Mouse (Mus musculus): ENCODE measurements around the gene 1700086D15Rik. TPM values are rescaled to one million over a fixed set of nuclear protein-coding genes. Genes with fewer than 3 reads are reported as not detected.

Gene 1700086D15Rik
- total RNA-seq, 2 experiments from 2014 or later, result 0.31 to 0.47 TPM

DNA sequence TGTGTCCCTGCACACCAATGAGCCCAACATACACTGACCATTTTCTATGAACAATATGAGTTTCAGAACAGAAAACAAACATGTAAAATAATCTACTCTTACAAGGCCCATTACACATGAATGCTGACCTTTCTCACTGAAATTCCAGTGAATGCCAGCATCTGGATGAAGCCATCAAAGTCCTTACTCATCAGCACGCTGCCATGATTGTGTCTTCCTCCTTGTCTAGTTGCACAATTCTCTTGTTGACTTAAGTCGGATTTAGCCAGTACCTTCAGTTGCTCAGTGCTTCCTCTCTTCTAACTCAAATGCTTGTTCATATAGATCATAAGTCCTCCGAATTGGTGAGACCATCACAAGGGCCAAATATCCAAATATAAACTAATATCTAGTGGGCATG is 20.7 kb downstream of the 1700086D15Rik start:
- DNase-seq (ENCODE audit: low spot score), result no peak
- intact Hi-C loops (cut with DNase I), result no loop called here

GRCm38 (mm10) chr11:65137145-65137652 is 22.5 kb downstream of the 1700086D15Rik start:
- no peak for DNase-seq (ENCODE audit: low spot score)
- intact Hi-C loops (cut with DNase I), result no loop called here

GRCm38 (mm10) chr11:65135251-65135739 is 24.4 kb downstream of the 1700086D15Rik start:
- intact Hi-C loops (cut with DNase I), result no loop called here
- no peak for DNase-seq (ENCODE audit: low spot score)

DNA sequence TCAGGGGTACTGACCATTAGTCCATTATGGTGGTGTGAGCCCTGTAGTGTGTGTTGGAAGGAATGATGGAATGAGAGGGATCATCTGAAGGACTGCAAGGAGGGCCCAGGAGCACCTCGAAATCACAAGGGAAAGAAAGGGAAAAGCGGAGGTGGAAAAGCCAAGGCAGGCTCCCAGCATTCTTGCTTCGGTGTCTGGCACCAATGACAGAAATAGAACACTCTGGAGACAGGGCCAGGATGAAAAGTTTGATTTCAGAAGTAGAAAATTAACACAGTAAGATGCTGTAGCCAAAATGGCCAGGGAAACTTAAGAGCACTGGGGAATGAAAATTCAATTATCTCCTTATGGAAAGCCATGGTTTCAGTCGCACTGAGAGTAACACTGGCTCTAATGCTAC is 26.0 kb downstream of the 1700086D15Rik start:
- intact Hi-C loops (cut with DNase I), result no loop called here
- no peak for DNase-seq (ENCODE audit: low spot score)

- intact Hi-C loops (cut with DNase I), result no loop called here
- no peak for DNase-seq (ENCODE audit: low spot score)
Measured at GRCm38 (mm10) chr11:65129110-65129509, 30.6 kb downstream of the 1700086D15Rik start.

- intact Hi-C loops (cut with DNase I), result no loop called here
- DNase-seq (ENCODE audit: low spot score), result no peak
Measured at GRCm38 (mm10) chr11:65128666-65129065, 31.0 kb downstream of the 1700086D15Rik start.

DNA sequence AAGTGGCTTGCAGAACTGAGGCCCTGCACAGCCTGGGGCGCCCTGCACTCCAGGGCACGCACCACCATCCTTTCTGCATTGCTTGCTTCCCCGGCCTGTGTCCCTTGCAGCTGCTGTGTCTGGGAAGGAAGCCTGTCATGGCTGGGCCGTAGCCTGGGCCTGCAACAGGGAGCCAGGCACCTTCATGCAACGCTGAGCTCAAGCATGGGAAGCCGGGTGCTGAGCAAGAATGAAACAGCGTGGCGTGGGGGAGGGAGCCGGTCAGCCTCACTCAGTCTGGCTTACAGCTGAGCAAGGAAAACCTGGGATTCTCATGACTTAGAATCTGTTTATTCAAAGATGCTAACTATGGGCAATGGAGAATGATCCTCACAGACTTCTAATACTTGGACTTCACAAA is 33.1 kb downstream of the 1700086D15Rik start:
- DNase-seq (ENCODE audit: low spot score), result no peak
- intact Hi-C loops (cut with DNase I), result no loop called here

- DNase-seq (ENCODE audit: low spot score), result peak; percentile 16
- intact Hi-C loops (cut with DNase I), result no loop called here
Measured at GRCm38 (mm10) chr11:65124913-65125418, 34.7 kb downstream of the 1700086D15Rik start.

DNA sequence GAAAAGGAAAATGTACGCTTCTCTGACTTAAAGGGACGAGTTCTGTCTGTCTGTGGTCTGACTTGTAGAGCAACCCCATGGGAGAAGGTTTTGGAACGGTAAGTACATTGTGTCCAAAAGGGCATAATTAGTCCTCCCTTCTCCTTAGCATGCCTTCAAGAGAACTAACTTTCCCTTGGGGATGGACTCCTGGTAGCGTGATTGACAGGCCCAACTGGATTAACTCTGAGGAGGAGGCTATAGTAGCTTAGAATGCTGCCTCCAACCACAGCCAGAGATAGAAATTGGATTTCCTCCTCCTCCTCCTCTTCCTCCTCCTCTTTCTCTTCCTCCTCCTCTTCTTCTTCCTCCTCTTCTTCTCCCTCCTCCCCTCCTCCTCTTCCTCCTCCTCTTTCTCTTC is 39.4 kb downstream of the 1700086D15Rik start:
- intact Hi-C loops (cut with DNase I), result no loop called here
- DNase-seq (ENCODE audit: low spot score), result no peak

DNA sequence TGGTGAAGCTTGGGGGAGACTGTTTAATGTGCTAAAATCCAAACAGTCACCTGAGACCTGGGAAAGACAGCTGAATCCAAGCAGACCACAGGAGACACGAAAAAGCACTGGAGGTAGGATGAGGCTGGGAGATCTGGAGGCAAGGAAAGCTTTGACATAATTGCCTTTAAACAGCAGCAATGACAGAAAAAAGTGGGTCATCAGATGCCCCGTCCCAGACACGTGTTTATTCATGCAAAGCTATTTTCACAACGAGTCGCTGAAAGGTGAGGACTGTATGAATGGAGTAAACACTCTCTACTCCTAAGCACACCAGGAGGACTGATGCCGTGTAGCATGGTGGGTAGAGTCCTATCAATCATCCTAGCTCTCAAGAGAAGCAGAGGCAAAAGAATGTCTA is 43.9 kb downstream of the 1700086D15Rik start:
- DNase-seq (ENCODE audit: low spot score), result no peak
- intact Hi-C loops (cut with DNase I), result no loop called here

DNA sequence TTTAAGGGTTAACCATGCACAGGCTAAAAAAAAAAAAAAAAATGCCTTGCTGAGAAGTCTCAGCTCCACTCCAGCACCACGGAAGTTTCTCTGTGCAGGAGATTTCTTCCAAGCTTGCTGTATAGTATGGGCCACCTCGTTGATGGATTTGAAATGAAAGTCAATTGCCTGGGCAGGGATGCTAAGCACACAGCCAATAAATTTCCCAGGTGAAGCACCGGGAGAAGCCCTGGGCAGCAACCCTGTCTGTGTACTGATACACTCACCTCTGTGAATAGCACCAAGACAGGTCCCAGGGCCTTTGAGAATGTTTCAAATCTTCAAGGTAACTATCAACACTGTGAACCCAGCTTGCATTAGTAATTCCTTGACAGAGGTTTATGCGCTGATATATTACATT is 47.6 kb downstream of the 1700086D15Rik start:
- DNase-seq (ENCODE audit: low spot score), result no peak
- intact Hi-C loops (cut with DNase I), result no loop called here

- intact Hi-C loops (cut with DNase I), result no loop called here
Measured at GRCm38 (mm10) chr11:65111651-65112050, 48.0 kb downstream of the 1700086D15Rik start.

DNA sequence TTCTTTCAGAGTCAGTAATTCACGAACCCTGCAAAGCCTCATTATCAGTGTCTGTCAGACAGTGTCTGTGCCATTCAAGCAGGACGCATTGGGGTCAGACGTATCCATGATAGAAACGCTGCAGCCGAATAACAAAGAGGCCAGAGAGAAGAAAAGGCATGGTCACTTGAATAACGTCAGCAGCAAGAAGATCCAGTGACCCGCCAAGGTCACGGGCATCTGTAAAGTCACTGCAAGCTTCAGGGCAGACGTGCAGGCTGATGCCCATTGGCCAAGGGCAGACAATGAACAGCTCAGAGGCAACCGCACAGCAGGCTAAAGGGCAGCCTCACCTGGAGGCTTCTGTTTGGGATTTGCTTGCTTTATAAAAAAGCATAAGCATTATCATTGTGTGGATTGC is 49.6 kb downstream of the 1700086D15Rik start:
- intact Hi-C loops (cut with DNase I), result no loop called here

More at GRCm38 (mm10) chr11:65111651-65112050, 48.0 kb downstream of the 1700086D15Rik start:
- DNase-seq (ENCODE audit: low spot score), result no peak

GRCm38 (mm10) chr11:65107734-65108171 is 51.9 kb downstream of the 1700086D15Rik start:
- intact Hi-C loops (cut with DNase I), result no loop called here
- no peak for DNase-seq (ENCODE audit: low spot score)

More for the DNA sequence above, 49.6 kb downstream of the 1700086D15Rik start:
- no peak for DNase-seq (ENCODE audit: low spot score)

- intact Hi-C loops (cut with DNase I), result no loop called here
Measured at GRCm38 (mm10) chr11:65107151-65107550, 52.5 kb downstream of the 1700086D15Rik start.

DNA sequence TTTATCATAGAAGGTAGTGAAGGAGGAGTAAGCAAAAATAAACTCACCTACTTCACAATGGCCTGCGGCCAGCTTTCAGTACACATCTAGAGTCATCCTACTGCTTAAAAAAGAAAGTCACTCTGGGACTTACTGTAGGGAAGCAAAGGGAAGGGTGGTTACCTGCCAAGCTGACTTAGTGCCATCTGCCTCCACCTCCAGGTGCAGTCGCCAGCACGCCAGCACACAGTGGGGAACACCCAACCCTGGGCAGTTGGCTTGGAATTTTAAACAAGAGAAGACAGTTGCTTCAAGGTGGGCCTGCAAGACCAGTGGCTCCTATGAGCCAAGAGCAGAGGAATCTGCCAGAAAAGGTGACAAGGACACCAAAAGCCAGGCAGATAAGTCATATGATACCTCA is 55.6 kb downstream of the 1700086D15Rik start:
- DNase-seq (ENCODE audit: low spot score), result no peak
- intact Hi-C loops (cut with DNase I), result no loop called here

More at GRCm38 (mm10) chr11:65107151-65107550, 52.5 kb downstream of the 1700086D15Rik start:
- DNase-seq (ENCODE audit: low spot score), result no peak

Other genes with a start within 250 kb of the 1700086D15Rik start
- gene Elac2, start 180.9 kb downstream of the 1700086D15Rik start, total RNA-seq (2021), result 10 to 100 TPM; 19.2 to 22.0 TPM
- gene Arhgap44, start 3.1 kb upstream of the 1700086D15Rik start, total RNA-seq (2021), result 10 to 100 TPM; 20.8 to 22.4 TPM
- gene Myocd, start 110.1 kb upstream of the 1700086D15Rik start, total RNA-seq (2021), result 100 to 1,000 TPM in 1 of 2 experiments, 10 to 100 TPM in 1; 85.7 to 101 TPM

Measured in heart, postnatal 25 days (tissue).